Mouse (Mus musculus) MEL-GATA-1-ER (cell line): Measurements from ENCODE around the gene Pde4b.
"Not testable (repeated sequence)": the region's sequence is repeated elsewhere in the genome, so short reads cannot be mapped to it uniquely, and the experiment has no call there.

ENCODE experiments used
- DNase-seq: peaks from one replicate; pipeline ENCODE4 v3.0.0-alpha.2; 2012; ENCODE audit warnings: low read depth; ENCODE audit errors: extremely low read depth

Gene Pde4b

GRCm38 (mm10) chr4:102478104-102478503 is 390.8 kb downstream of the Pde4b start:
- DNase-seq: no peak

DNA sequence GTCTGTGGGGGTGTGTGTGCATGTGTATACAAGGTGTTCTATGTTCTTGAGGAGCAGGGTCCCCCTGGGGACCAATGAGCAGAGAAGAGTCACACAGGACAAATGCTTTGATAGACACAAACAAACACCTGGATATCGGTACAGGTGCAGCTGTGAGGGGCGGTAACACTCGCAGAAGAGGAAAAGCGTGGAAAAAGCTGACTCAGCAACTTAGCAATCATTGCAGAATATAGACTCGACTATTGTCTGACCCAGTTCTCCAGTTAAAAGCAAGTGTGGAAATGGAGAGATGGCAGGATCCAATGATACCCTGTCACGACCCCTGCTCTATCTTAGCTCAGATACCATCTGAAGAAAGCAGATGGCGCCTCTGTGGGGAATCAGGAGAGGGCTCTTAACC is 391.5 kb downstream of the Pde4b start:
- no peak for DNase-seq

GRCm38 (mm10) chr4:102480830-102481484 is 393.6 kb downstream of the Pde4b start:
- no peak for DNase-seq

DNA sequence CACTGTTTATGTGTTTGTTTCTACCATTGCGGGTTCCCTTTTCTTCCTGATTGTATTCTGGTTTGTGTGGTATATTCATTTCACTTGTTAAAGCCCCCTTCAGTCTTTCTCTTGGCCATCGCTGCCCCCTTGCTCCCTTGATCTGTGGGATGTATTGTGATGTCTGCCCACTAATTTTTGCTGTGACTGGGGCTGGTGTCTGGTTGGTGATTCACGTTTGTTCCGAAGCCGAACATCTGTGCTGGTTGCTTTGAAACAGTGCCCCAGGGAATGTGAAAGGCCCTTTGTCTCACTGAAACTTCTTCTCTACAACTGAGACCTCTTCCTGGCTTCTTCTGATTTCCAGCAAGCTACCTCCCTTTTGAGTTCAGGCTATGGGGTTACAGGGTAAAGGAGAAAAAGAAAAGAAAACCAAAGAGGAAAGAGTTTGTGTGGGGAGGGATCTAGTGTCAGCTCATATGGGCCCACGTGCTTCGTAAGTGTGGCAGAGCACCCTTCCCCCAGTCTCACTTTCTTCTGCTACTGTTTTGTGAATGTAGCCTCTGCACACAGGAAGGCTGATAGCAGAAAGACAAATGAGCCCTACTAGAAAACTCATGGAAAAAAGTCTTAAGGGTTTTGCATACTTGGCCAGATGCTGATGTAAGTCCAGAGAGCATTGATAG is 396.1 kb downstream of the Pde4b start:
- DNase-seq: no peak

GRCm38 (mm10) chr4:102484738-102485137 is 397.4 kb downstream of the Pde4b start:
- no peak for DNase-seq

- DNase-seq: no peak
Observed at GRCm38 (mm10) chr4:102486134-102486920, 399.0 kb downstream of the Pde4b start.

GRCm38 (mm10) chr4:102486921-102487240 is 399.5 kb downstream of the Pde4b start:
- no peak for DNase-seq

DNA sequence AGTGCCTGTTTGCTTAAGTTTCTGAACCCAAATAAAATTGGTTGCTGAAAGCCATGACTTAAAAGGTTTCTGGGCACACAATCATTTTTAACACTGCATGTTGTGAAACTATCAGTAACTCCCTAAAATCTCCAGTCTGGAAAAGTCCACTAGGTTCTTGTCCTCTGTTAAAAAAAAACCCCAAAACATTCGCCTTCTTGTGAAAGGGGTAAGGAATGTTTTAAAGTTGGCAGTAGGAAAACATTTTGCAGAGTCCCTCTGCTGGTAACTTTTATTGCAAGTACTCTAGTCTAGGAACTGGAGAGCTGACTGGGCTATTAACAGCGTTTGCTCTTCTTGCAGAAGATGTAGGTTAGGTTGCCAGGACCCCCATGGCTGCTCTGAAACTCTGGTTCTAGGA is 400.7 kb downstream of the Pde4b start:
- no peak for DNase-seq

DNA sequence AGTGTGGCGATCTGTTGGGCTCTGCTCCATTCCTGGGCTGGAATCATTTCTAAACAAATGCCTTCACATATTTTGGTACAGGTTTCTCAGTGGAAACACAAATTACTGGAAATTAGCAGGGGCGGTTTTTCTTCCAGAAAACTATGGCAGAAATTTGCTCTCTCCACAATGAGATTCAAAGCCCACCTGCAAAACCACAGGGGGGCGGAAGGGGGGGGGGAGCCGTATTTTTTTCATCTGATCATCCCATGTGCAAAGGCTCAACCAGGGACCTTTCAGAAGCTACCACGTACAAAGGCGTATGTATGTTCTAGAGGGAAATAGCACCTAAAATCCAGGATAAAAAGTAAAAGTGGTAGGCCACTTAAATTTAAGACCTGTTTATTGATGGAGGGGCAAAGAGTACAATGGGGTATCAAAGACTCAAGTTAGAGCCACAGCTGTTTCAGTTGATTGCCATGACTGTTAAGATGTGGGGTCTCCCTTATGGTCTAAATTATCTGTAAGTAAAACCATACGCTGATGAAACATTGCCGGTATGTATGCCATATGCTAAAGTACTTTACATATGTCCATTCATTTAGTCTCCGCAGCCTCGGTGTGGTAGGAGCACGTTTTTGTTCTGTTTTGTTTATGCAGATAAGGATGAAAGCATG is 404.3 kb downstream of the Pde4b start:
- no peak for DNase-seq

- no peak for DNase-seq
Observed at GRCm38 (mm10) chr4:102492911-102493310, 405.6 kb downstream of the Pde4b start.

DNA sequence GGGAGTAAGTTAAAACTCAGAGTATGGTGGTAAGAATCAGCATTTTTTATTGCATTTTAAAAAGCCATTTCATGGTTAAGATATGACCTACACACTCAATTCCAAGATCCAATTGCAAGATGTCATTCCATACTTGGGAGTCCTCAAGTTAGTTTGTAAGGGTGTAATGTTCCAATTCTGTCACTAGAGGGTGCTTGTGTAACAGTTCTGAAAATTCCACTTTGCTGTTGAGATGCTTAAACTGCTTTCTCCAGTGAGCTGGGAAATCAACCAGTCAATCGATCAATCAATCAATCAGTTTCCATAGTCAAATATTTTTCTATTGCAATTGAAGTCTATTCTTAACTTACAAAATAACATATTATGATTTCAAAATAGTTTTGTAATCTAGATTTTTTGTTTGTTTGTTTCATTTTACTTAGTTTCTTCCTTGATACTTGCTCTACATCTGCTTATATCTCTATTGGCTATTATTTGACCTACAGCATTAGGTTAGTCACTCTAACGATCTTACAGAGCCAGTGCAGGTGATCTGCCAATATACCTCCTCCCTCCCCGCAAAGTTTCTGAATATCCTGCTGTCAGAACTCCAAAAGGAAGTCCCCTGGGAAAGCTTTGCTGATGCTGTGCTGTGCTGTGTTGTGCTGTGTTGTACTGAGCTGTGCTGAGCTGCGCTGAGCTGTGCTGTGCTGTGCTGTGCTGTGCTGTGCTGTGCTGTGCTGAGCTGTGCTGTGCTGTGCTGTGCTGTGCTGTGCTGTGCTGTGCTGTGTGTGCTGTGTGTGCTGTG is 406.2 kb downstream of the Pde4b start:
- peak; percentile 49 for DNase-seq

- DNase-seq: not testable (repeated sequence)
Observed at GRCm38 (mm10) chr4:102494203-102494602, 406.9 kb downstream of the Pde4b start.

GRCm38 (mm10) chr4:102495001-102495400 is 407.7 kb downstream of the Pde4b start:
- no peak for DNase-seq

GRCm38 (mm10) chr4:102495474-102495873 is 408.1 kb downstream of the Pde4b start:
- no peak for DNase-seq

- no peak for DNase-seq
Observed at GRCm38 (mm10) chr4:102496269-102497177, 409.2 kb downstream of the Pde4b start.

DNA sequence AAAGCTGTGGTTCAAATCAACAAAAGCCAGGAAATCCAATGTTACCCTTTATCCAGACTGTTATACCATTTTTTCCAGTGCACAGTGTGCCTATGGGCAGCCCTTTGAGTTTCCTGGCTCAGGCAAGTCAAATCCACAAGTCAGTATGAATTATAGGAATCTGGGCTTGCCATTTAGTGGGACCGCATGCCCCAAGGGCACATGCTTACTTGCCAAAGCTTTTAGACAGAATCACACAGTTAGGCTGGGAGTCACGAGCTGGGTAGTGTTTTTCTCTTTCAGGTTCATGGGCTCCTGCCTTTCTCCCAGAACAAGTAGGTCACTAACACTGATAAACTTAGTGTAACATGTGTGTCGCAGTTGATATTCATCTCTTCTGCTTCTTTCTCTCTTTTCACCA is 409.9 kb downstream of the Pde4b start:
- no peak for DNase-seq

DNA sequence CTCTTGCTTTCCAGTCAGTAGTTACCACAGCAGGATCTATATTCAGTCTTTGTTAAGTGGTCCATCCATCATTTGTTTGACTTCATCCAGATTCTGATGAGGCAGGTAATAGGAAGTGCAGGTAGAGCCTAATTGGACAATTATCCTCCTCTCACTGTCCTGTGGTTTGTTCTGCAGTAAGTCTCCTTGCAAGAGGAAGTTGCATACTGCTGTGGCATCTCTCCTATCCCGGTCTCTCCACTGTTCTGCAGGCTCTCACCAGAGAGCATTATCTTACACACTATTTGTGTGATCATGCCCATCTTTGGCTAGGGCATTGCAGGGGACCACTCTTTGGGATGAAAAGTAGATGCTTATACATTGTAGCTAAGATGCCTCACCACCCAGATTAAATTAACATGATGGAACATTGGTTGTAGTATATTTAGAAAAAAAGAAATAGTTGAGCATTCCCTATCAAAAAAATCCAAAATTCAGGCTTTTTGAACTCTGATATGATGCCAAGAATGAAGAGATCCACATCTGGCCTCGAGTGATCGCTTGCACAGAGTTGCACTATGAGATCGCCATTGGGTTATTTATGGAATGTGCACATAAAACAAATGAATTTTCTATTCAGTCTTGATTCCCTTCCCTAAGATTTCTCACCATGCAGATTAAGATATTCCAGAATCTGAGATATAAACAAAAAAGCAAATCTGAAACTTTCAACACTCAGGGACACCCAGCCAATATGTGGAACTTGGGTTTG is 411.0 kb downstream of the Pde4b start:
- DNase-seq: no peak

DNA sequence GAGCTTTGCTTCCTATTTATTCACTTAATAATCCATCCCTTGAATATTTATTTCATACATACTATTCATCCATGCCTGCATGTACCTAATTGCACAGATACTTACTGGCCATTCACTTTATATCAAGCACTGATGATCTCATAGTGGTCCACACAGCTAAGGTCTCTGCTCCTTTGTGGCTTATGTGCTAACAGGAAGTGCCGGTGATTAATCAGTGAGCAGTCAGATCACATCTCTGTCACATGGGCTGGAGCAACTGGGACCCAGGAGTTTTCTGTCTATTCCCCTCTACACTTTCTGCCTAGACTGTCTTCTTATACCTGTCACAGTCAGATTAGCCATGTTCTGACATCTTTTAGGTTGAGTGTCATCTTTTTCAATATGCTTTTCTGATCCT is 411.6 kb downstream of the Pde4b start:
- no peak for DNase-seq

DNA sequence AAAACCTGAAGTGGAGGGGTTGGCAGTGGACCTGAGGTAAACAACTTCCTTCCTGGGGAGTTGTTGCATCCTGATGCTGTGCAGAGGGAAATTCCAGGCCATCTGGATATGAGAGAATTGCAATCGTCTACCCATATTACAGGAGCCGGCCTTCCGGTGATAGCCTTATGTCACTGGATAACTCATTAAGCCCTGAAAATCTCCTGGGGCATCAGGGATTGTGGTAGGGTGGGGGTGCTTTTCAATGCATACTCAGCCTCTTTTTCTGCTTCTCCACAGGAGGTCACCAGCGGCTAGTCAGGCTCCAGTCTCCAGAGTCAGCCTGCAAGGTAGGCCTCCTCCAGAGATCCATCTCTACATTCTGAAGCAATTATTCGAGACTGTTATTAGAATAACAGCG is 418.4 kb downstream of the Pde4b start:
- no peak for DNase-seq
